Mouse (Mus musculus): ENCODE measurements at regions not wholly inside any gene's neighbourhood (a gene's known extent, or its start where the extent isn't known, plus 50 kb on each side); places are given as distances from the start of the nearest gene placed in this dataset.

DNA sequence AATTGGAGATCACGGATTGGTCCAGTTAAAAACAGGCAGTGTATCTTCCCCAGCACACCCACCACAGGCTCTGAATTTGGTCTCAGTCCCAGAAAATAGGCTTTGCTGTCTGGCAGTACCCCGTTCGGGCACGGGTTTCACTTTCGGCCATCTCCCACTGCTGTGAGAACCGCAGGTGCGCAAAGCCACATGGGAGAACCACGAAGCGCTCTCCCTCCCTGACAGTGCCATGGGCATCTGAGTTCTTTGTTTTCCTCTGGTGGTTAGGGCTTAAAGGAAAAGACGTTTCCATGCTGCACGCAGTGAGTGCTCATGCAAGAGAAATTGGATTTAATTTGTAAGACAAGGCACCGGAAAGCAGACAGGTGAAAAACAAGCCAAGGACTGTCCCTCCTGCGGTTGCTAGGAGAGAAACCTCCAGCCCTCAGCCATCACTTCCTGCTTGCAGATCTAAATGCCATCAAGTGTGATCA lies 441.3 kb upstream of the 3110018I06Rik start:
- no peaks in the 10 kb centered on the region for H3K4me1 ChIP-seq
- H3K4me2 ChIP-seq = no peak overlapping the region
- H3K4me3 ChIP-seq = no peak overlapping the region
- no peaks in the 10 kb centered on the region for H3K27me3 ChIP-seq (replicated peaks)
- no peak overlapping the region for H3K9ac ChIP-seq
- 63% methylated on average over 13 of the region's 13 CpGs for WGBS (ENCODE audit: insufficient replicate concordance)
- no peak for ATAC-seq
- H3K9me3 ChIP-seq (replicated peaks) = no peaks in the 10 kb centered on the region; the same call in 1 of the 2 replicates
- no peak overlapping the region for H3K27ac ChIP-seq
- no peaks in the 10 kb centered on the region for H3K36me3 ChIP-seq

DNA sequence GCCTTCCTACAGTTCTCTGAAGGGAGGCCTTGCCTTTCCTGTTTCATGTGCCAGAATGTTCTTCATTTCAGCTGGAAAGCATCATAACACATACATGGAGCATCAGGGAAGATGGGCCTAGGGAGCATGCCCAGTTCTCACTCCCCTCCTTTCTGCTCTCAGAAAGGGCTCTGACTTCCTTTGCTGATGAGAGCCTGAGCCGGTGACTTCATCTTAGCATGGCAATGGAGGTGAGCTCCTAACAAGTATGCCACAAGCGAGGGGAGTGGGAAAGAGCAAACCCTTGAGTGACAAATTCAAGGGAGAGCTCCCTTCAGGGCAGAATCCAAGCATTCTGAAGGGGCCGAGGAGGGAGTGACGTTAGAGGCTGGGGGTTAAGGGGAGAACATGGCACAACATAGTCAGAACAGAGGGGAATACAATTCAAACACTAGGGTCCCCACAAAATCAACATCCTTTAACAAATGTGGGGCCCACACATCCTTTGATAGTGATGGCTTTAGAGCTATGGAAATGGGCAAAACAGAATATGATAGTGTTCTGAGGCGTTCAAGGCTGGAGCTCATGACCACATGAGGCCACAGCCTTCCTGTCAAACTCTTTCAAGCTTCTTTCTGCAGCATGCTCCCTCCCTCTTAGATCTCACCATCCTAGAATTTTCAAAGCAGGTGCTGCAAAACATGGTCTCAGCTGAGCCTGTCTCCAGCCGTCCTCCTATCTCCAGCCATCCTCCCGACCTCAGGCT lies 437.4 kb upstream of the 3110018I06Rik start:
- no peak overlapping the region for H3K27ac ChIP-seq
- no peak overlapping the region for H3K4me3 ChIP-seq
- H3K9me3 ChIP-seq (replicated peaks) = peaks cover 2% of the 10 kb centered on the region; the same call in 1 of the 2 replicates
- no peak for ATAC-seq
- H3K36me3 ChIP-seq = no peaks in the 10 kb centered on the region
- H3K27me3 ChIP-seq (replicated peaks) = no peaks in the 10 kb centered on the region
- no peak overlapping the region for H3K9ac ChIP-seq
- WGBS (ENCODE audit: insufficient replicate concordance) = 49% methylated on average over 7 of the region's 7 CpGs
- no peaks in the 10 kb centered on the region for H3K4me1 ChIP-seq
- H3K4me2 ChIP-seq = no peak overlapping the region

- Histone ChIP-seq H3K4me1 (no peaks in the 10 kb centered on the region), H3K27ac (no peak overlapping the region), H3K4me3 (no peak overlapping the region), H3K27me3 (replicated peaks) (no peaks in the 10 kb centered on the region), H3K4me2 (no peak overlapping the region), H3K9ac (no peak overlapping the region), H3K36me3 (no peaks in the 10 kb centered on the region), H3K9me3 (replicated peaks) (peaks cover 2% of the 10 kb centered on the region; the same call in 1 of the 2 replicates)
- no peak for ATAC-seq
- WGBS (ENCODE audit: insufficient replicate concordance) = 82% methylated on average over 6 of the region's 6 CpGs
Observed at GRCm38 (mm10) chr12:107052136-107052535, 436.3 kb upstream of the 3110018I06Rik start.

DNA sequence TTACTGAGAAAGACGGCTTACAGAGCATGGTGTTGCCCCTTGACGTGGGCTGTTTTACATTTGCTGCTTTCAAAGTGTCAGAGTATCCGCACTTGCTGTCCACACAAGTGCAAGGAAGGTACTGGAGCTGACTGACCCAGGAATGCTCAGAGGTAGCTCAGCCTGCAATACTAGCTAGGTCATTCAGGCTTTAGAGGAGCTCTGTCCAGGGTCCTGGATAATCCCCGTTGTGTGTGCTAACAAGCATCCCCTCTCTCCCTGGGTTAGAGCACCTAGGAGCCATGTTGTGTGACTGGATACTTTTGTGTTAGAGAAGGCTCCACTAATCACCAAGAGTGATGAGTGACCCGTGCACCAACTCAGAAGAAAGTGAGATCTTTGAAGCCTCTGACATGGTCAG lies 431.9 kb upstream of the 3110018I06Rik start:
- Histone ChIP-seq H3K9me3 (replicated peaks) (0 out of 2 replicates have a peak, but pooled peaks cover 6% of the 10 kb centered on the region), H3K4me2 (no peak overlapping the region), H3K27ac (no peak overlapping the region), H3K9ac (no peak overlapping the region), H3K27me3 (replicated peaks) (no peaks in the 10 kb centered on the region), H3K4me3 (no peak overlapping the region), H3K36me3 (no peaks in the 10 kb centered on the region), H3K4me1 (no peaks in the 10 kb centered on the region)
- no peak for ATAC-seq
- WGBS (ENCODE audit: insufficient replicate concordance) = 28% methylated on average over 5 of the region's 5 CpGs

- no peak for ATAC-seq
- Histone ChIP-seq H3K27me3 (replicated peaks) (no peaks in the 10 kb centered on the region), H3K4me1 (no peaks in the 10 kb centered on the region), H3K9me3 (replicated peaks) (peaks cover 8% of the 10 kb centered on the region; the same call in 1 of the 2 replicates), H3K36me3 (no peaks in the 10 kb centered on the region), H3K4me3 (no peak overlapping the region), H3K9ac (no peak overlapping the region), H3K4me2 (no peak overlapping the region), H3K27ac (no peak overlapping the region)
- 65% methylated on average over 3 of the region's 3 CpGs for WGBS (ENCODE audit: insufficient replicate concordance)
Observed at GRCm38 (mm10) chr12:107060514-107060913, 427.9 kb upstream of the 3110018I06Rik start.

DNA sequence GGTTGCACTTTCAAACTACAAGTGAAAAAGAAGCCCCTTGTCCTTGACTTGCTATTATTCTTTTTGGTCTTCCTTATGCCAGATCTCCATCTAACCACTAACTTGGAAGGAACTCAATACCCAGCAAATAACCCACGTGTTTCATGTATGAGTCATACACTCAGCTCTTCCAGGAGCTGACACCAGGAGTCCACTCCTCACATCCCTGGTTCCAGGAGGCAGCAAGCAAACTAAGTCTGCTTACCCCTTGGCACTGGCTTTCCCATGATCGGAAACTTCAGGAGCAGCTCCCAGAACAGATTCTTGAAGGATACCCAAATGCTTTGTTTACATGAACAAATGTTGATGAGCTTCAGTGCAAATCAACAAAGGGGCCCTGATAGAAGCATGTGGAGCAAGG lies 421.1 kb upstream of the 3110018I06Rik start:
- Histone ChIP-seq H3K4me3 (no peak overlapping the region), H3K4me2 (no peak overlapping the region), H3K27me3 (replicated peaks) (no peaks in the 10 kb centered on the region), H3K9me3 (replicated peaks) (peaks cover 4% of the 10 kb centered on the region; the same call in 1 of the 2 replicates), H3K27ac (no peak overlapping the region), H3K4me1 (no peaks in the 10 kb centered on the region), H3K36me3 (no peaks in the 10 kb centered on the region), H3K9ac (no peak overlapping the region)
- WGBS (ENCODE audit: insufficient replicate concordance) = 62% methylated on average over 2 of the region's 2 CpGs
- ATAC-seq = no peak

- Histone ChIP-seq H3K4me1 (no peaks in the 10 kb centered on the region), H3K9me3 (replicated peaks) (no peaks in the 10 kb centered on the region), H3K27ac (no peak overlapping the region), H3K36me3 (no peaks in the 10 kb centered on the region), H3K4me3 (no peak overlapping the region), H3K9ac (no peak overlapping the region), H3K27me3 (replicated peaks) (no peaks in the 10 kb centered on the region), H3K4me2 (no peak overlapping the region)
- WGBS (ENCODE audit: insufficient replicate concordance) = 71% methylated on average over 10 of the region's 10 CpGs
- ATAC-seq = no peak
Observed at GRCm38 (mm10) chr12:107082541-107082940, 405.9 kb upstream of the 3110018I06Rik start.

DNA sequence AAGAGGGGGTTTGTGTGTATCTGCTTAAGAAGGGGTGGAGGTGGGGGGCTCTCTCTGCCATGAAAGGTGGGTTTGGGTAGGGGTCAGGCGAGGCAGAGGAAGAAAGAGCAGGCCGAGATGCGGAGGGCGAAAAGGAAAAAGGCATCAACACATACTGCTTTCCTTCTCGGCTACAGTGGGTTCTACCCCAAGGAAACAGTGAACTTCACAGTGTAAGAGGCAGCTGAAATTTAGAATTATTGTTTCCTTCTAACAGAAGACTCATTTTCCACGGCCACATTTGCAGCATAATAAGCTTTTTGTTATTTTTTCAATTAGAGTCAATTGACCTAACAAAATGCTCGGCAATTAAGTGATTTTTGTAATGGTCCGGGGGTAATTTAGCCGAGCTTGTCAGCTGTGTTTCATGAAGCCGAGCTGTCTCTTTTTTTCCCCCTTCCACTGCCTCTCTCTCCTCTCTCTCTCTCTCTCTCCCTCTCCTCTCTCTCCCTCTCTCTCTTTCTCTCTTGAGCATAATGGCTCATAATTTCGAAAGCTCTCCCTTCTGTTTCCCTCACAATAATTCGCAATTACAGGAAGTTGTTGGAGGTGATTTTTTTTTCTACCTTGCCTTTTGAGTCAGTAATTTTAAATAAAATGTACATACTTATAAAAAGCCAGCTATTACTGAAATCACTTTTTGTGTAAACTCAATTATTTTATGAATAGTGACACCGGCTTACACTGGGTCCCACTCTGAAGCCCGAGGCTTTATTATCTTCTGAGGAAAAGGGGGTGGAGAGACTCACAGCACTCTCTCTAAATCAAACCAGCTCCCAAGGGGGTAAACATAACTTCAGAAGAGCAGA lies 403.1 kb upstream of the 3110018I06Rik start:
- Histone ChIP-seq H3K4me3 (no peak overlapping the region), H3K36me3 (no peaks in the 10 kb centered on the region), H3K9me3 (replicated peaks) (no peaks in the 10 kb centered on the region), H3K4me1 (no peaks in the 10 kb centered on the region), H3K4me2 (no peak overlapping the region), H3K27me3 (replicated peaks) (no peaks in the 10 kb centered on the region), H3K27ac (no peak overlapping the region), H3K9ac (no peak overlapping the region)
- 59% methylated on average over 14 of the region's 14 CpGs for WGBS (ENCODE audit: insufficient replicate concordance)
- ATAC-seq = no peak

- no peak for ATAC-seq
- Histone ChIP-seq H3K9me3 (replicated peaks) (no peaks in the 10 kb centered on the region), H3K4me1 (no peaks in the 10 kb centered on the region), H3K27ac (no peak overlapping the region), H3K9ac (no peak overlapping the region), H3K4me3 (no peak overlapping the region), H3K27me3 (replicated peaks) (no peaks in the 10 kb centered on the region), H3K4me2 (no peak overlapping the region), H3K36me3 (no peaks in the 10 kb centered on the region)
- 42% methylated on average over 16 of the region's 16 CpGs for WGBS (ENCODE audit: insufficient replicate concordance)
Observed at GRCm38 (mm10) chr12:107085906-107086655, 402.4 kb upstream of the 3110018I06Rik start.

- H3K27ac ChIP-seq = no peak overlapping the region
- no peaks in the 10 kb centered on the region for H3K36me3 ChIP-seq
- H3K9ac ChIP-seq = no peak overlapping the region
- no peak for ATAC-seq
- H3K9me3 ChIP-seq (replicated peaks) = no peaks in the 10 kb centered on the region
- no peaks in the 10 kb centered on the region for H3K27me3 ChIP-seq (replicated peaks)
- no peak overlapping the region for H3K4me2 ChIP-seq
- H3K4me3 ChIP-seq = no peak overlapping the region
- no peaks in the 10 kb centered on the region for H3K4me1 ChIP-seq
- WGBS (ENCODE audit: insufficient replicate concordance) = 58% methylated on average over 3 of the region's 3 CpGs
Observed at GRCm38 (mm10) chr12:107092151-107092550, 396.3 kb upstream of the 3110018I06Rik start.

- no peaks in the 10 kb centered on the region for H3K4me1 ChIP-seq
- no peak overlapping the region for H3K4me3 ChIP-seq
- H3K36me3 ChIP-seq = no peaks in the 10 kb centered on the region
- no peaks in the 10 kb centered on the region for H3K9me3 ChIP-seq (replicated peaks)
- H3K4me2 ChIP-seq = no peak overlapping the region
- H3K27ac ChIP-seq = no peak overlapping the region
- no peaks in the 10 kb centered on the region for H3K27me3 ChIP-seq (replicated peaks)
- WGBS (ENCODE audit: insufficient replicate concordance) = 76% methylated on average over 13 of the region's 13 CpGs
- no peak for ATAC-seq
- no peak overlapping the region for H3K9ac ChIP-seq
Observed at GRCm38 (mm10) chr12:107093326-107093725, 395.1 kb upstream of the 3110018I06Rik start.

DNA sequence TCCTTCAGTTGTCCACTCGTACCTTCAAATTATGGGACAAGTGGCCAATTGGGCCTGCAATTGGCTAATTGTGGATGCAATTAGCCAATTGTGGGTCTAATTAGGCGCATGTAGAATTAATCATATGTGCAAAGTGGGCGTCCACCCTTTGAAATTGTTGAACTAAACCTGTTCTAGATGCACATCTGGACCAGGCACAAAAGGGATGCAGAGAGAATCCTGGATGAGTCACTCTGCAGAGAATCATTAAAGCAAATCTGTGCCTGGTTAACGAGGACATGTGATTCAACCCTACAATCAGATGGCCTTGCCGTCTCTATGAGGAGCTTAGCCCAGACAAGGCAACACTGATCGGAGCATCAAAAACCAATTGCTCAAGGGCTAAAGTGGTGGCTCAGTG lies 393.0 kb upstream of the 3110018I06Rik start:
- no peak overlapping the region for H3K9ac ChIP-seq
- 71% methylated on average over 6 of the region's 6 CpGs for WGBS (ENCODE audit: insufficient replicate concordance)
- H3K9me3 ChIP-seq (replicated peaks) = no peaks in the 10 kb centered on the region
- H3K36me3 ChIP-seq = no peaks in the 10 kb centered on the region
- no peaks in the 10 kb centered on the region for H3K4me1 ChIP-seq
- no peak overlapping the region for H3K27ac ChIP-seq
- no peak for ATAC-seq
- H3K4me2 ChIP-seq = no peak overlapping the region
- no peaks in the 10 kb centered on the region for H3K27me3 ChIP-seq (replicated peaks)
- H3K4me3 ChIP-seq = no peak overlapping the region
